Mouse (Mus musculus) lung, adult 2 months (tissue): ENCODE measurements at regions not wholly inside any gene's neighbourhood (a gene's known extent, or its start where the extent isn't known, plus 50 kb on each side); places are given as distances from the start of the nearest gene placed in this dataset.

Experiments
- CTCF ChIP-seq: fragments of 200-500 bp; IDR thresholded peaks from 2 replicates; pipeline ENCODE4 v1.5.1; 2011; ENCODE audit warnings: mild to moderate bottlenecking, low read length, control low read depth; ENCODE audit not compliant: insufficient read depth
- POLR2A ChIP-seq: fragments of 200-500 bp; IDR thresholded peaks from 2 replicates; pipeline ENCODE4 v1.6.1; 2011; ENCODE audit warnings: low read depth, mild to moderate bottlenecking, control low read depth, low read length, borderline replicate concordance; ENCODE audit errors: extremely low read depth

- TF ChIP-seq CTCF = no peak
- no peak for TF ChIP-seq POLR2A
Measured at GRCm38 (mm10) chr12:93312214-93312613, 1463.3 kb upstream of the Sel1l start.
